18 mouse cellular contexts compared by ENCODE assay signal in the genomic region with DNA sequence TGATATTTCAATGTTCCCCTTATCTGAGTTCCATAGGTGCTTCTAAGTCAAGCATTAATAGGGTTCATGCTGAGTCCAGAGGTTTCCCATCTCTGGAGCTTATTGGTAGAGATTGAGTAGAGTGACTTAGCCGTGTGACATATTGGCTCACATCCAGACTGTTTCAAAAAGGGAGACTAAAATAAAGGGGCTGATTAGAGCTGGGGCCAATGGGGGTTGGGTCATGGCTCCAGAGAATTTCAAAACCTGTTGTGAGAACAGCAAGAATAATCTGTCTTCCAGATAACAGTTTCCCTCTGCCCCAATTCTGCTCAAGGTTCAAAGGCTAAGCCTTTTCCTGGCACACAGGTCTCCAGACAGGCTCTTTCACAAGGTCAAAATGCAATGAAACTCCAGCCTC. TPM values are rescaled to one million over a fixed set of nuclear protein-coding genes. Genes with fewer than 3 reads are reported as not detected.
DNase-seq lines count a peak whose midpoint lies in the region; ATAC-seq and TF ChIP-seq lines count a peak whose summit lies in the region.
"Had no signal": no experiment of that assay in that cellular context is flagged by ENCODE, and none has a peak within 500 bp of the region (broad histone marks: within the 10 kb centered on the region; RNA-seq: fewer than 3 reads in every experiment).

No protein-coding gene starts in this region.

- 0 out of 2 replicates have a peak, but pooled peaks cover 1% of the 10 kb centered on the region for H3K79me2 ChIP-seq in heart, adult 2 months (replicated peaks; ENCODE audit: control insufficient read depth, insufficient read depth, low read length)

- intact Hi-C loops in heart, adult 2 months (cut with DNase I) = no loop called here

- WGBS in heart, embryonic 13.5 days = 17% methylated on average over 1 of the region's 1 CpGs
- WGBS in heart, adult 2 months = 8% methylated on average over 1 of the region's 1 CpGs
- 59% methylated on average over 1 of the region's 1 CpGs for WGBS in intestine, embryonic 15.5 days
- WGBS in midbrain, embryonic 13.5 days = 73% methylated on average over 1 of the region's 1 CpGs
- whole genome bisulfite sequencing in forebrain, embryonic 15.5 days = 13% methylated on average over 1 of the region's 1 CpGs

- DNase-seq in heart, adult 2 months = no peak
- DNase-seq in kidney, postnatal 36 days = peak; percentile 37
- no peak for DNase-seq in kidney, adult 9 months
- DNase-seq in yolk sac, embryonic 10.5 days (ENCODE audit: low spot score) = peak; percentile 70
- DNase-seq: cerebellum, adult 11-12 months; heart, postnatal 14 days; lung, postnatal 36 days; thymus, postnatal 25 days had no signal

- no peak for TF ChIP-seq CTCF in heart, adult 2 months (IDR thresholded peaks at IDR 0.05)

- no peaks in the 10 kb centered on the region for H3K36me3 ChIP-seq in heart, embryonic 13.5 days
- peaks cover 9% of the 10 kb centered on the region for H3K36me3 ChIP-seq in heart, adult 2 months (ENCODE audit: control insufficient read depth, insufficient read depth, low read length)
- H3K36me3 ChIP-seq in intestine, embryonic 15.5 days = no peaks in the 10 kb centered on the region
- no peaks in the 10 kb centered on the region for H3K36me3 ChIP-seq in midbrain, embryonic 13.5 days
- no peaks in the 10 kb centered on the region for H3K36me3 ChIP-seq in forebrain, embryonic 15.5 days
- H3K36me3 ChIP-seq: embryonic facial prominence, embryonic 13.5 days; limb, embryonic 15.5 days; midbrain, embryonic 15.5 days; neural tube, embryonic 13.5 days had no signal

- peak overlapping the region; percentile 65 for H3K27ac ChIP-seq in heart, embryonic 13.5 days (replicated peaks)
- no peak overlapping the region for H3K27ac ChIP-seq in heart, adult 2 months
- H3K27ac ChIP-seq in intestine, embryonic 15.5 days = peak overlapping the region; percentile 61
- H3K27ac ChIP-seq in midbrain, embryonic 13.5 days = no peak overlapping the region
- no peak overlapping the region for H3K27ac ChIP-seq in forebrain, embryonic 15.5 days (replicated peaks)
- H3K27ac ChIP-seq: embryonic facial prominence, embryonic 13.5 days; forebrain, embryonic 13.5 days; left cerebral cortex, adult 2 months; limb, embryonic 15.5 days; midbrain, embryonic 15.5 days; neural tube, embryonic 13.5 days had no signal

- no peak for ATAC-seq in heart, embryonic 13.5 days (ENCODE audit: extremely low read depth, insufficient number of reproducible peaks, low FRiP score, low TSS enrichment)
- ATAC-seq in intestine, embryonic 15.5 days = peak; percentile 86
- ATAC-seq in midbrain, embryonic 13.5 days = no peak
- no peak for ATAC-seq in forebrain, embryonic 15.5 days (replicated peaks)
- ATAC-seq: forebrain, embryonic 13.5 days; midbrain, embryonic 15.5 days had no signal

- no peaks in the 10 kb centered on the region for H3K27me3 ChIP-seq in heart, embryonic 13.5 days (replicated peaks)
- no peaks in the 10 kb centered on the region for H3K27me3 ChIP-seq in heart, adult 2 months (ENCODE audit: control insufficient read depth, insufficient read depth, low read length)
- no peaks in the 10 kb centered on the region for H3K27me3 ChIP-seq in intestine, embryonic 15.5 days (replicated peaks)
- H3K27me3 ChIP-seq in midbrain, embryonic 13.5 days = peaks cover 5% of the 10 kb centered on the region; the same call in 1 of the 2 replicates
- no peaks in the 10 kb centered on the region for H3K27me3 ChIP-seq in forebrain, embryonic 15.5 days
- H3K27me3 ChIP-seq: embryonic facial prominence, embryonic 13.5 days; forebrain, embryonic 13.5 days; limb, embryonic 15.5 days; midbrain, embryonic 15.5 days; neural tube, embryonic 13.5 days had no signal

- TF ChIP-seq EP300 in heart, adult 2 months (IDR thresholded peaks at IDR 0.05; ENCODE audit: insufficient read depth, low read depth, low read length) = no peak

- no peaks in the 10 kb centered on the region for H3K9me3 ChIP-seq in heart, embryonic 13.5 days
- H3K9me3 ChIP-seq in intestine, embryonic 15.5 days = no peaks in the 10 kb centered on the region
- H3K9me3 ChIP-seq in midbrain, embryonic 13.5 days = no peaks in the 10 kb centered on the region
- no peaks in the 10 kb centered on the region for H3K9me3 ChIP-seq in forebrain, embryonic 15.5 days
- H3K9me3 ChIP-seq: embryonic facial prominence, embryonic 13.5 days; forebrain, embryonic 13.5 days; limb, embryonic 15.5 days; midbrain, embryonic 15.5 days; neural tube, embryonic 13.5 days had no signal

- peaks cover 23% of the 10 kb centered on the region for H3K4me1 ChIP-seq in heart, embryonic 13.5 days
- peaks cover 11% of the 10 kb centered on the region for H3K4me1 ChIP-seq in heart, adult 2 months (ENCODE audit: control insufficient read depth, insufficient read depth, low read length)
- 0 out of 2 replicates have a peak, but pooled peaks cover 3% of the 10 kb centered on the region for H3K4me1 ChIP-seq in intestine, embryonic 15.5 days (replicated peaks)
- H3K4me1 ChIP-seq in midbrain, embryonic 13.5 days (replicated peaks) = no peaks in the 10 kb centered on the region
- no peaks in the 10 kb centered on the region for H3K4me1 ChIP-seq in forebrain, embryonic 15.5 days
- H3K4me1 ChIP-seq: embryonic facial prominence, embryonic 13.5 days; midbrain, embryonic 15.5 days; neural tube, embryonic 13.5 days had no signal

- no peak overlapping the region for H3K4me3 ChIP-seq in heart, embryonic 13.5 days
- H3K4me3 ChIP-seq in heart, adult 2 months = no peak overlapping the region
- H3K4me3 ChIP-seq in intestine, embryonic 15.5 days (replicated peaks) = no peak overlapping the region
- no peak overlapping the region for H3K4me3 ChIP-seq in midbrain, embryonic 13.5 days (replicated peaks)
- no peak overlapping the region for H3K4me3 ChIP-seq in forebrain, embryonic 15.5 days
- H3K4me3 ChIP-seq: embryonic facial prominence, embryonic 13.5 days; forebrain, embryonic 13.5 days; left cerebral cortex, adult 2 months; limb, embryonic 15.5 days; midbrain, embryonic 15.5 days; neural tube, embryonic 13.5 days had no signal

- TF ChIP-seq POLR2A in heart, adult 2 months (IDR thresholded peaks at IDR 0.05; ENCODE audit: insufficient read depth, low read depth, low read length) = no peak

- no peak overlapping the region for H3K9ac ChIP-seq in heart, embryonic 13.5 days
- no peak overlapping the region for H3K9ac ChIP-seq in heart, adult 2 months (ENCODE audit: low read depth, low read length)
- no peak overlapping the region for H3K9ac ChIP-seq in intestine, embryonic 15.5 days
- no peak overlapping the region for H3K9ac ChIP-seq in midbrain, embryonic 13.5 days (replicated peaks)
- H3K9ac ChIP-seq in forebrain, embryonic 15.5 days (replicated peaks) = no peak overlapping the region
- H3K9ac ChIP-seq: embryonic facial prominence, embryonic 13.5 days; forebrain, embryonic 13.5 days; limb, embryonic 15.5 days; midbrain, embryonic 15.5 days; neural tube, embryonic 13.5 days had no signal

- no peak overlapping the region for H3K4me2 ChIP-seq in heart, embryonic 13.5 days
- H3K4me2 ChIP-seq in intestine, embryonic 15.5 days (replicated peaks) = no peak overlapping the region
- no peak overlapping the region for H3K4me2 ChIP-seq in midbrain, embryonic 13.5 days (replicated peaks)
- no peak overlapping the region for H3K4me2 ChIP-seq in forebrain, embryonic 15.5 days (replicated peaks)
- H3K4me2 ChIP-seq: embryonic facial prominence, embryonic 13.5 days; forebrain, embryonic 13.5 days; limb, embryonic 15.5 days; midbrain, embryonic 15.5 days; neural tube, embryonic 13.5 days had no signal

RNA-seq across cellular contexts. Expression of a gene that starts 7.7 kb away (rescaled TPM):
- polyA plus RNA-seq in heart, embryonic 13.5 days (2015; fragmentation: Nextera tagmentation; extraction: Ambion mirVana) = 25.2 and 33.6 TPM in 2 replicates
- total RNA-seq in heart, adult 2 months (2021) = 10 to 100 TPM; 62.7 to 63.6 TPM
- 57.0 and 72.2 TPM in 2 replicates for polyA plus RNA-seq in heart, adult 2 months (2012; rRNA removed)
- 101 and 111 TPM in 2 replicates for polyA plus RNA-seq in intestine, embryonic 15.5 days (2015; fragmentation: Nextera tagmentation; extraction: Ambion mirVana)
- 38.1 and 39.9 TPM in 2 replicates for polyA plus RNA-seq in midbrain, embryonic 13.5 days (2015; fragmentation: Nextera tagmentation; extraction: Ambion mirVana)
- polyA plus RNA-seq in forebrain, embryonic 15.5 days (2015; fragmentation: Nextera tagmentation; extraction: Ambion mirVana) = 43.1 and 45.5 TPM in 2 replicates

Comparison
In these comparisons a context has a peak if more than half of its experiments do, and no peak if none do; other contexts are left out.
1. H3K27ac ChIP-seq: peak in heart, embryonic 13.5 days (single experiment) and intestine, embryonic 15.5 days (single experiment); none in heart, adult 2 months (single experiment), midbrain, embryonic 13.5 days (single experiment) and forebrain, embryonic 15.5 days (single experiment).
2. DNase-seq: peak in kidney, postnatal 36 days (2 of 2) and yolk sac, embryonic 10.5 days (single experiment); none in heart, adult 2 months (0 of 2) and kidney, adult 9 months (single experiment).